Mouse (Mus musculus): ENCODE measurements around the gene Pdcl2.
A peak's percentile ranks its signal among the peaks of the same experiment; 100 is the strongest.

The Pdcl2 gene

DNA sequence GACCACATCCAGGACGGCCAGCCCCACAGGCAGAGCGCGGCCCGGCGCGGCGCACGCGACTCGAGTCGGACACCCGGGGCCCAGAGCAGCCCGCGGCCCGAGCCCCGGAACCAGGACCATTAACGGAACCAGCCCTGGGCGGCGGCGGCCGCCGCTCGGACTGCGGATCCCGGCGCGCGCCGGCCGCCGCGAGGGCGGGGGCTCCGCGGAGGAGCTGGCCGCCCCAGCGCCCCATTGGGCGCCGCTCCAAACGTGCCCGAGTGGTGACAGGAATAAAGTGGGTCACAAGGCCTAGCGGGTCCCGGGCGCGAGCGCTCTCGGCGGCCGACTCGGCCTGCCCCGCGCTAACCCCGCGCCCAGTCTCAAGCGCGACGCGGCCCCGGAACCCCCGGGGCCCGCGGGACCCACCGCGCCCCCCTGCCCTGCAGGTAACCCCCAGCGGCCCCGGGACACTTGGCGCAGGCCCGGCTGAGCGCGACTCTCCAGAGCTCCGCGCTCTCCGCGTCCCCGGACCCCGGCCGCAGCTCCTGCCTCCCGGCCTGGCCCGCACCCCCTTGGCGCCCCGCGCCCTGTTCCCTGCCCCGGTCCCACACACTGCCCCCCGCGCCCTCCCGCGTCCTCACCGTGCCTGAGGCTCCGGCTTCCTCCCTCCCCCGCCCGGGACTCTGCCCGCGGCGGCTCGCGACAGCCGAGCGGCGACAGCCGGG lies 27.1 kb downstream of the Pdcl2 start:
- peak; percentile 84 to 87 for DNase-seq (ENCODE audit: low spot score in 2 of 2)

DNA sequence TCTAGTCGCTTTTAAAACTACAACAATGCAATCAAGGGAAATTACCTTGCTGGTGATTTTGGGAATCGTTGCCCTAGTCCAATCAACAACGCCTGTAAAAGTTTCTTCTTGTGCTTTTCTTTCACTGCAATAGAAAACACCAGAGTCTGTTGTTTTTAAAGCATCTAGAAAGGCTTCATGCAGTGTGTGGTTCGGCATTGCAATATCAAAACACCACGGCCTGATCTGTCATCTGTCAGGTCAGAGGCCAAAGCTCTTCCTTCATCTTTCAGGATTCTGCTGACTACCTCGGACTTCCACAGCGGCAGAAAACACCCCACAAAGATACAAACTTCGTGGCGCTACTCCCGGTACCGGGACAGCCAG lies 27.6 kb downstream of the Pdcl2 start:
- no peak for DNase-seq (ENCODE audit: low spot score in 2 of 2)

DNA sequence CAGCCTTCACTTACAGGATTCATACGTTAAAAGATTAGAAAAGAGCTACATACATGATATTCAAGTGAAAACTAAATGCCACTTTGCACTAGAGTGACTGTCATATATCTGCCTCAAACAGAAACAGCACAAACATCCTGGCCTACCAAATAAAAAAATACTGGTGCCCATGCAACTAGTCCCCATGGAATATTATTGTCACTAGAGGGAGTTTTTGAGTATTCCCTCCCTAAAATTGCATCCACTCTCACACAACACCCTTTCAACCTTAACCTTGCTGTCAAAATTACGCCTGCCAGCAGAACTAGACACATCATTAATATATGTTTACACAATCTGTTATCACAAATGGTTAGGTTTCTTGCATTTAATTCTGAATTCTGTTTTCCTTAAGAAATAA lies 28.9 kb downstream of the Pdcl2 start:
- DNase-seq (ENCODE audit: low spot score in 2 of 2): peak in 1 of 2 experiments; percentile 12

DNA sequence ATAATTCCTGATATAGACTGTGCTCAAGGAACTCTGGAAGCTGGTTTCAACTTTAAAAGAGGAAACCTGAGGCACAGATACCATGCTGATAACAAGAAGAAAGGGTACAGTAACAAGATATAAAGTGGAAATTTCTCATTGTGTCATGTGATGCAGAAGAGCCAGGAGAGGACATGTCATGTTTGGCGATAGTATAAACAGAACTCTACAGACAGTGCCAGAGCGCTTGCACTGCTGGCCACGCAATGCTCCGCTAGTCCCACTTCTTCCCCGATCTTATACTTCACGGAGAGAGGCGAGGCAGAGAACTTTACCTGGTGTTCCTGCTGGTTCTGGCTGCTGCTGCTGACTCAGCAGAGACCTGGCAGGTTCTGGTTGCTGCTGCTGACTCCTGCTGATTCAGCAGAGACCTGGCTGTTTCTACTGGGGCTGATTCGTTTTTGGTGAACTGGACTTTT lies 41.7 kb downstream of the Pdcl2 start:
- no peak for DNase-seq (ENCODE audit: low spot score in 2 of 2)

- DNase-seq (ENCODE audit: low spot score in 2 of 2): no peak
Observed at GRCm38 (mm10) chr5:76288256-76288655, 42.7 kb downstream of the Pdcl2 start.

DNA sequence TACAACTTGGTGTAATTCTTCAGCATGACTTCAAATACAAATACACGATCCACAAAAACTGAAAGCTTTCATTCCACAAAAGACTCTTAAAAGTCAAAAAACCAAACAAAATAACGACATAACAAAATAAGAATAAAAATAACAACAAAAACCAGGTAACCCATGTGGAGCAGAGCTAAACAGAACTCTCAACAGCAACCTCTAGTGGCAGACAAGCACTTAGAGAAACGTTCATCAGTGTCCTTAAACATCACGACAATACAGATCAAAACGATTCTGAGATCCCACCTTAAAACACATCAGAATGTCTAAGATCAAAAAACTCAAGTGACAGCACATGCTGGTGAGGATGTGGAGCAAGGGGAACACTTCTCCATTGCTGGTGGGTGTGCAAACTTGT lies 43.9 kb downstream of the Pdcl2 start:
- DNase-seq (ENCODE audit: low spot score in 2 of 2): no peak

GRCm38 (mm10) chr5:76285699-76286098 lies 45.3 kb downstream of the Pdcl2 start:
- DNase-seq (ENCODE audit: low spot score in 2 of 2): no peak

GRCm38 (mm10) chr5:76283890-76284289 lies 47.1 kb downstream of the Pdcl2 start:
- no peak for DNase-seq (ENCODE audit: low spot score in 2 of 2)

DNA sequence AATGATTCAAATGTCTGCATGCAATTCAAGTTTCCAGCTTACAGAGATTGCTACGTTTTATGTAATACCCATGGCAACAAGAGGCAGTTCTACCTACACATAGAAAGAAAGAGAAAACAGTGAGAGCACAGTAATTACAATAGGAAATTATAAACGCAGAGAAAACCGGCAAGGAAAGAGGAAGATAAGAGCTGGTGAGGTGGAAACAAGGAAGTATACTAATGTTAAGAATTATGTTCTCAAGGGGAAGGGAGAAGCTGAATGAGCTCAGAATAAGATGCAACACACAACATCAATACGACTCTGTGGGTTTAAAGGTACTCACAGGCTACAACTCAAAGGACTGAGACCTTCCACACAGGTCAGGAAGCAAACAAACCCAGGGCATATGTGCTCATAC lies 56.0 kb downstream of the Pdcl2 start:
- DNase-seq (ENCODE audit: low spot score in 2 of 2): no peak
